Mouse (Mus musculus): ENCODE measurements around the gene Agl. TPM values are rescaled to one million over a fixed set of nuclear protein-coding genes. Genes with fewer than 3 reads are reported as not detected.
"Not testable (repeated sequence)": the region's sequence is repeated elsewhere in the genome, so short reads cannot be mapped to it uniquely, and the experiment has no call there.

Gene Agl
- total RNA-seq, 4 experiments from 2014 or later, result 49.9 to 75.6 (median 62.3) TPM

- no peak for DNase-seq
Measured at GRCm38 (mm10) chr3:116815916-116816315, 8.0 kb upstream of the Agl start.

- DNase-seq, result no peak
Measured at GRCm38 (mm10) chr3:116815305-116815797, 7.4 kb upstream of the Agl start.

GRCm38 (mm10) chr3:116812946-116813345, 5.0 kb upstream of the Agl start:
- no peak for DNase-seq

- not testable (repeated sequence) for DNase-seq
Measured at GRCm38 (mm10) chr3:116810351-116810750, 2.4 kb upstream of the Agl start.

GRCm38 (mm10) chr3:116809221-116809620, 1.3 kb upstream of the Agl start:
- DNase-seq, result no peak

- DNase-seq, result no peak
Measured at GRCm38 (mm10) chr3:116808507-116809217, 696 bp upstream of the Agl start.

- no peak for DNase-seq
Measured at GRCm38 (mm10) chr3:116805866-116806265, 2.1 kb downstream of the Agl start.

GRCm38 (mm10) chr3:116804746-116805285, 3.1 kb downstream of the Agl start:
- no peak for DNase-seq

GRCm38 (mm10) chr3:116801755-116802154, 6.2 kb downstream of the Agl start:
- no peak for DNase-seq

- no peak for DNase-seq
Measured at GRCm38 (mm10) chr3:116798821-116799510, 9.0 kb downstream of the Agl start.

GRCm38 (mm10) chr3:116788851-116789250, 19.1 kb downstream of the Agl start:
- no peak for DNase-seq

- no peak for DNase-seq
Measured at GRCm38 (mm10) chr3:116786543-116786942, 21.4 kb downstream of the Agl start.

- no peak for DNase-seq
Measured at GRCm38 (mm10) chr3:116785820-116786219, 22.1 kb downstream of the Agl start.

- DNase-seq, result no peak
Measured at GRCm38 (mm10) chr3:116784811-116785210, 23.2 kb downstream of the Agl start.

GRCm38 (mm10) chr3:116784290-116784689, 23.7 kb downstream of the Agl start:
- DNase-seq, result no peak

GRCm38 (mm10) chr3:116776961-116777360, 31.0 kb downstream of the Agl start:
- DNase-seq, result no peak

- DNase-seq, result no peak
Measured at GRCm38 (mm10) chr3:116773836-116774235, 34.1 kb downstream of the Agl start.

- DNase-seq, result no peak
Measured at GRCm38 (mm10) chr3:116771597-116771996, 36.4 kb downstream of the Agl start.

GRCm38 (mm10) chr3:116766963-116767362, 41.0 kb downstream of the Agl start:
- not testable (repeated sequence) for DNase-seq

GRCm38 (mm10) chr3:116752818-116753217, 55.1 kb downstream of the Agl start:
- DNase-seq, result no peak

GRCm38 (mm10) chr3:116751191-116751860, 56.6 kb downstream of the Agl start:
- no peak for DNase-seq

- DNase-seq, result no peak
Measured at GRCm38 (mm10) chr3:116748391-116749170, 59.4 kb downstream of the Agl start.
